Comparison of ENCODE assay signal across 24 mouse cellular contexts in the genomic region with DNA sequence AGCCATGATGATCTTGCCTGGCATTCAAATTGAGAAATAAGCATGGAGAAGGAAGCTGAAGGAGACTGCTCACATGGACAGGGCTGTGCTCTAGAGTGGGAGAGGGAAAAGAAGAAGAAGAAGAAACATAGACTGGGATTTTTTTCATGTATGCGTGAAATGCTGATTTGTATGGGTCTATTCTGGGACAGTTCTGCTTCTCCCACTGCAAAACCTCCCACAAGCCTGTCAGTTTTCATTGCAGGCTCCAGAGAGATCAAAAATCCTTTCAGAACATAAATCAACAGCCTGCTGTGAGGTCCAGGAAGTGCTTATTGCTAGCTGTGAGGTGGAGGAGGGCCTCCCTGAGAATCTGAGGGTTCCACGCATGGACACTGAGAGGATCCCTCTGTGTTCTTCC.
DNase-seq lines count a peak whose midpoint lies in the region; ATAC-seq and TF ChIP-seq lines count a peak whose summit lies in the region.
"Had no signal": no experiment of that assay in that cellular context is flagged by ENCODE, and none has a peak within 500 bp of the region (broad histone marks: within the 10 kb centered on the region; RNA-seq: fewer than 3 reads in every experiment).

No protein-coding gene starts in this region.

- intact Hi-C loops in heart, postnatal 25 days (cut with DNase I), result no loop called here

- peak; percentile 39 for DNase-seq in embryonic facial prominence, embryonic 14.5 days (ENCODE audit: low spot score)
- DNase-seq in embryonic facial prominence, embryonic 10.5 days (ENCODE audit: low spot score), result no peak
- DNase-seq in midbrain, embryonic 11.5 days (ENCODE audit: low spot score, missing footprints), result peak; percentile 86
- no peak for DNase-seq in midbrain, postnatal 0 days (ENCODE audit: low spot score)
- DNase-seq in left cerebral cortex, adult 9 months (ENCODE audit: low spot score in 2 of 2), result peak; percentile 17 to 37
- peak; percentile 69 for DNase-seq in telencephalon, adult 2 months (ENCODE audit: low read depth, low spot score)
- no peak for DNase-seq in heart, postnatal 25 days (ENCODE audit: low spot score)
- DNase-seq: adrenal gland, postnatal 36 days; cerebellum, adult 11 months; cerebellum, adult 9-11 months; gastrocnemius, postnatal 36 days; heart, postnatal 36 days; kidney, adult 2 months; kidney, postnatal 25 days; lung, adult 18-20 months; midbrain, embryonic 14.5 days; spleen, adult 18-20 months had no signal

- WGBS in embryonic facial prominence, embryonic 14.5 days, result 35% methylated on average over 2 of the region's 2 CpGs
- WGBS in embryonic facial prominence, embryonic 10.5 days, result 62% methylated on average over 2 of the region's 2 CpGs
- 56% methylated on average over 2 of the region's 2 CpGs for WGBS in midbrain, embryonic 11.5 days
- 40% methylated on average over 2 of the region's 2 CpGs for WGBS in midbrain, postnatal 0 days

- no peaks in the 10 kb centered on the region for H3K9me3 ChIP-seq in embryonic facial prominence, embryonic 14.5 days (ENCODE audit: control insufficient read depth, low read length)
- H3K9me3 ChIP-seq in embryonic facial prominence, embryonic 10.5 days, result no peaks in the 10 kb centered on the region
- no peaks in the 10 kb centered on the region for H3K9me3 ChIP-seq in midbrain, embryonic 11.5 days (ENCODE audit: control insufficient read depth, low read length)
- no peaks in the 10 kb centered on the region for H3K9me3 ChIP-seq in midbrain, postnatal 0 days (ENCODE audit: low read length)
- H3K9me3 ChIP-seq: embryonic facial prominence, embryonic 13.5 days; forebrain, embryonic 13.5 days; hindbrain, embryonic 13.5 days; limb, embryonic 13.5 days; liver, embryonic 12.5 days; neural tube, embryonic 13.5 days had no signal

- ATAC-seq in embryonic facial prominence, embryonic 14.5 days (ENCODE audit: low read depth), result no peak
- ATAC-seq in midbrain, embryonic 11.5 days (ENCODE audit: low FRiP score), result no peak
- no peak for ATAC-seq in midbrain, postnatal 0 days (ENCODE audit: low FRiP score)
- no peak for ATAC-seq in granulocyte monocyte progenitor cell, adult 5-6 weeks (replicated peaks; ENCODE audit: poor library complexity, severe bottlenecking)
- ATAC-seq: forebrain, embryonic 13.5 days; liver, embryonic 12.5 days had no signal

- no peak for TF ChIP-seq CTCF in midbrain, postnatal 0 days (IDR thresholded peaks at IDR 0.05)

- H3K36me3 ChIP-seq in embryonic facial prominence, embryonic 14.5 days (ENCODE audit: control insufficient read depth, insufficient read depth, low read length), result no peaks in the 10 kb centered on the region
- H3K36me3 ChIP-seq in embryonic facial prominence, embryonic 10.5 days (replicated peaks), result no peaks in the 10 kb centered on the region
- H3K36me3 ChIP-seq in midbrain, embryonic 11.5 days (ENCODE audit: control insufficient read depth, insufficient read depth, low read length), result no peaks in the 10 kb centered on the region
- H3K36me3 ChIP-seq in midbrain, postnatal 0 days (ENCODE audit: insufficient read depth, low read length), result no peaks in the 10 kb centered on the region
- H3K36me3 ChIP-seq: embryonic facial prominence, embryonic 13.5 days; hindbrain, embryonic 13.5 days; limb, embryonic 13.5 days; liver, embryonic 12.5 days; neural tube, embryonic 13.5 days had no signal

- H3K4me2 ChIP-seq in embryonic facial prominence, embryonic 14.5 days (ENCODE audit: low read depth, low read length), result no peak overlapping the region
- no peak overlapping the region for H3K4me2 ChIP-seq in midbrain, embryonic 11.5 days
- H3K4me2 ChIP-seq in midbrain, postnatal 0 days (ENCODE audit: low read depth, low read length, poor library complexity, severe bottlenecking), result no peak overlapping the region
- H3K4me2 ChIP-seq: embryonic facial prominence, embryonic 13.5 days; forebrain, embryonic 13.5 days; hindbrain, embryonic 13.5 days; limb, embryonic 13.5 days; liver, embryonic 12.5 days; neural tube, embryonic 13.5 days had no signal

- no peak overlapping the region for H3K9ac ChIP-seq in embryonic facial prominence, embryonic 14.5 days (ENCODE audit: low read depth, low read length)
- H3K9ac ChIP-seq in midbrain, embryonic 11.5 days (ENCODE audit: low read length), result no peak overlapping the region
- no peak overlapping the region for H3K9ac ChIP-seq in midbrain, postnatal 0 days (replicated peaks; ENCODE audit: low read length, poor library complexity, severe bottlenecking)
- H3K9ac ChIP-seq: embryonic facial prominence, embryonic 13.5 days; forebrain, embryonic 13.5 days; hindbrain, embryonic 13.5 days; limb, embryonic 13.5 days; liver, embryonic 12.5 days; neural tube, embryonic 13.5 days had no signal

- H3K4me3 ChIP-seq in embryonic facial prominence, embryonic 14.5 days (ENCODE audit: low read depth, low read length), result no peak overlapping the region
- H3K4me3 ChIP-seq in embryonic facial prominence, embryonic 10.5 days, result no peak overlapping the region
- no peak overlapping the region for H3K4me3 ChIP-seq in midbrain, embryonic 11.5 days (ENCODE audit: low read depth, low read length)
- no peak overlapping the region for H3K4me3 ChIP-seq in midbrain, postnatal 0 days (ENCODE audit: low read depth, low read length)
- H3K4me3 ChIP-seq: embryonic facial prominence, embryonic 13.5 days; forebrain, embryonic 13.5 days; hindbrain, embryonic 13.5 days; limb, embryonic 13.5 days; liver, embryonic 12.5 days; neural tube, embryonic 13.5 days had no signal

- no peaks in the 10 kb centered on the region for H3K27me3 ChIP-seq in embryonic facial prominence, embryonic 14.5 days (replicated peaks; ENCODE audit: control insufficient read depth, insufficient read depth, low read length)
- no peaks in the 10 kb centered on the region for H3K27me3 ChIP-seq in embryonic facial prominence, embryonic 10.5 days (replicated peaks; ENCODE audit: low read depth, poor library complexity, severe bottlenecking)
- H3K27me3 ChIP-seq in midbrain, embryonic 11.5 days (ENCODE audit: control insufficient read depth, insufficient read depth, low read length), result no peaks in the 10 kb centered on the region
- H3K27me3 ChIP-seq in midbrain, postnatal 0 days (ENCODE audit: insufficient read depth, low read length), result no peaks in the 10 kb centered on the region
- H3K27me3 ChIP-seq: embryonic facial prominence, embryonic 13.5 days; forebrain, embryonic 13.5 days; hindbrain, embryonic 13.5 days; limb, embryonic 13.5 days; liver, embryonic 12.5 days; neural tube, embryonic 13.5 days had no signal

- no peak overlapping the region for H3K27ac ChIP-seq in embryonic facial prominence, embryonic 14.5 days (replicated peaks; ENCODE audit: low read depth, low read length)
- H3K27ac ChIP-seq in embryonic facial prominence, embryonic 10.5 days (replicated peaks), result no peak overlapping the region
- no peak overlapping the region for H3K27ac ChIP-seq in midbrain, embryonic 11.5 days (ENCODE audit: low read depth, low read length)
- no peak overlapping the region for H3K27ac ChIP-seq in midbrain, postnatal 0 days (ENCODE audit: low read depth, low read length)
- H3K27ac ChIP-seq: embryonic facial prominence, embryonic 13.5 days; forebrain, embryonic 13.5 days; hindbrain, embryonic 13.5 days; limb, embryonic 13.5 days; liver, embryonic 12.5 days; neural tube, embryonic 13.5 days had no signal

- no peaks in the 10 kb centered on the region for H3K4me1 ChIP-seq in embryonic facial prominence, embryonic 14.5 days (ENCODE audit: control insufficient read depth, insufficient read depth, low read length)
- no peaks in the 10 kb centered on the region for H3K4me1 ChIP-seq in embryonic facial prominence, embryonic 10.5 days
- H3K4me1 ChIP-seq in midbrain, embryonic 11.5 days (ENCODE audit: control insufficient read depth, insufficient read depth, low read length), result no peaks in the 10 kb centered on the region
- no peaks in the 10 kb centered on the region for H3K4me1 ChIP-seq in midbrain, postnatal 0 days (ENCODE audit: insufficient read depth, low read length)
- H3K4me1 ChIP-seq: forebrain, embryonic 13.5 days; hindbrain, embryonic 13.5 days; limb, embryonic 13.5 days; liver, embryonic 12.5 days; neural tube, embryonic 13.5 days had no signal

Comparison
In these comparisons a context has a peak if more than half of its experiments do, and no peak if none do; other contexts are left out.
1. DNase-seq: peak in embryonic facial prominence, embryonic 14.5 days (single experiment), midbrain, embryonic 11.5 days (single experiment), left cerebral cortex, adult 9 months (2 of 2) and telencephalon, adult 2 months (single experiment); none in embryonic facial prominence, embryonic 10.5 days (single experiment), midbrain, postnatal 0 days (single experiment) and heart, postnatal 25 days (single experiment).